Mouse (Mus musculus): ENCODE measurements around the gene Calcr.

DNA sequence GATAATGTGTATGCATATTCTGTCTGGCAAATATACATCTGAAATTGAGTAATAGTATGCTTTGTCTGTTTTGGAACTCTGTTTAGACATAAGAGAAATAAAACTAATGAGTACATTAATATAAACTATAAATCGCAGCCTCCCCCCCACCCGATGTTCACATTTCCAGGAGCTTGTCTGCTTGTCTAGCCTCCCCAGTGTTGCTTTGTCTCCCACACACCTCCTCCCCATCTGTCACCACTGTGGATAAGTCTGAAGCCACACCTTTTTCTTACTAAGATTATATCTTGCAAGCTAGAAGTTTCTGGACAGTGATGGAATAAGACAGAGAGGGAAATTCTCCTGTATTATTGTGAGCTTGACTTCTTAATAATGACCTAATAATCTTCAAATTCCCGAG, 12.9 kb downstream of the Calcr start:
- TF ChIP-seq POLR2A (IDR thresholded peaks at IDR 0.05; ENCODE audit: borderline replicate concordance, low read depth, low read length) (no peak), CTCF (IDR thresholded peaks at IDR 0.05; ENCODE audit: low read depth, low read length) (no peak)
